Mouse (Mus musculus) E14TG2a.4 (cell line): ENCODE results near the gene Ano1.

Source experiments
- CTCF ChIP-seq: conservative IDR thresholded peaks from 2 replicates; pipeline ENCODE4 v1.5.1; 2014; ENCODE audit warnings: low read length
- NANOG ChIP-seq: IDR thresholded peaks from 2 replicates; pipeline ENCODE4 v1.6.1; 2014; ENCODE audit warnings: borderline replicate concordance, low read length, mixed read lengths
- POU5F1 ChIP-seq: IDR thresholded peaks from 2 replicates; pipeline ENCODE4 v1.6.1; 2014; ENCODE audit warnings: low read length, borderline replicate concordance

GRCm38 (mm10) chr7:144541351-144541750, 210.4 kb downstream of the Ano1 start:
- TF ChIP-seq CTCF (no peak), NANOG (no peak), POU5F1 (no peak)
